Comparison of ENCODE assay signal across 9 mouse cellular contexts in genomic region chr9:44485105-44485515, GRCm38 (mm10). TPM values are rescaled to one million over a fixed set of nuclear protein-coding genes. Genes with fewer than 3 reads are reported as not detected.
DNase-seq lines count a peak whose midpoint lies in the region; ATAC-seq and TF ChIP-seq lines count a peak whose summit lies in the region.
"Had no signal": no experiment of that assay in that cellular context is flagged by ENCODE, and none has a peak within 500 bp of the region (broad histone marks: within the 10 kb centered on the region; RNA-seq: fewer than 3 reads in every experiment).

No protein-coding gene starts in this region.

- no peak for DNase-seq in heart, embryonic 10.5 days (ENCODE audit: low spot score)
- no peak for DNase-seq in heart, postnatal 25 days (ENCODE audit: low spot score)
- no peak for DNase-seq in hindbrain, postnatal 0 days (ENCODE audit: low spot score)
- no peak for DNase-seq in midbrain, embryonic 11.5 days (ENCODE audit: low spot score, missing footprints)
- DNase-seq in thymus, postnatal 4 days = no peak
- DNase-seq in thymus, adult 18-20 months = no peak
- no peak for DNase-seq in thymus, postnatal 14 days

- TF ChIP-seq CTCF in hindbrain, postnatal 0 days (IDR thresholded peaks at IDR 0.05; ENCODE audit: low read depth) = no peak

- peak overlapping the region; percentile 89 for H3K4me2 ChIP-seq in embryonic facial prominence, embryonic 13.5 days
- peak overlapping the region; percentile 88 for H3K4me2 ChIP-seq in hindbrain, postnatal 0 days (ENCODE audit: low read depth, low read length)
- H3K4me2 ChIP-seq in midbrain, embryonic 11.5 days = peak overlapping the region; percentile 80

- H3K4me1 ChIP-seq in heart, embryonic 10.5 days = peaks cover 85% of the 10 kb centered on the region
- peaks cover 74% of the 10 kb centered on the region for H3K4me1 ChIP-seq in embryonic facial prominence, embryonic 13.5 days
- peaks cover 58% of the 10 kb centered on the region for H3K4me1 ChIP-seq in hindbrain, postnatal 0 days (ENCODE audit: insufficient read depth, low read length)
- peaks cover 68% of the 10 kb centered on the region for H3K4me1 ChIP-seq in midbrain, embryonic 11.5 days (ENCODE audit: control insufficient read depth, insufficient read depth, low read length)

- peak overlapping the region; percentile 97 for H3K4me3 ChIP-seq in heart, embryonic 10.5 days
- H3K4me3 ChIP-seq in embryonic facial prominence, embryonic 13.5 days = peak overlapping the region; percentile 98
- H3K4me3 ChIP-seq in hindbrain, postnatal 0 days (ENCODE audit: low read length) = peak overlapping the region; percentile 87
- H3K4me3 ChIP-seq in midbrain, embryonic 11.5 days (ENCODE audit: low read depth, low read length) = peak overlapping the region; percentile 2; the same call in 1 of the 2 replicates

- H3K36me3 ChIP-seq in heart, embryonic 10.5 days = no peaks in the 10 kb centered on the region
- 0 out of 2 replicates have a peak, but pooled peaks cover 4% of the 10 kb centered on the region for H3K36me3 ChIP-seq in embryonic facial prominence, embryonic 13.5 days
- no peaks in the 10 kb centered on the region for H3K36me3 ChIP-seq in hindbrain, postnatal 0 days (ENCODE audit: insufficient read depth, low read length)
- H3K36me3 ChIP-seq in midbrain, embryonic 11.5 days (ENCODE audit: control insufficient read depth, insufficient read depth, low read length) = no peaks in the 10 kb centered on the region

- intact Hi-C loops in heart, postnatal 25 days (cut with DNase I) = no loop called here

- no peak for ATAC-seq in embryonic facial prominence, embryonic 13.5 days (ENCODE audit: insufficient number of reproducible peaks, insufficient read depth, low FRiP score, low TSS enrichment, low read depth)
- no peak for ATAC-seq in hindbrain, postnatal 0 days
- ATAC-seq in midbrain, embryonic 11.5 days (ENCODE audit: low FRiP score) = no peak

- H3K27ac ChIP-seq in heart, embryonic 10.5 days = peak overlapping the region; percentile 96
- H3K27ac ChIP-seq in embryonic facial prominence, embryonic 13.5 days = peak overlapping the region; percentile 98; the same call in 1 of the 2 replicates
- H3K27ac ChIP-seq in hindbrain, postnatal 0 days = no peak overlapping the region
- H3K27ac ChIP-seq in midbrain, embryonic 11.5 days (ENCODE audit: low read depth, low read length) = no peak overlapping the region

- H3K9ac ChIP-seq in embryonic facial prominence, embryonic 13.5 days = peak overlapping the region; percentile 99
- H3K9ac ChIP-seq in hindbrain, postnatal 0 days (replicated peaks; ENCODE audit: low read length) = peak overlapping the region; percentile 98
- H3K9ac ChIP-seq in midbrain, embryonic 11.5 days (ENCODE audit: low read length) = peak overlapping the region; percentile 9

- WGBS in heart, embryonic 10.5 days = 34% methylated on average over 6 of the region's 6 CpGs
- 23% methylated on average over 6 of the region's 6 CpGs for WGBS in embryonic facial prominence, embryonic 13.5 days
- WGBS in hindbrain, postnatal 0 days = 32% methylated on average over 6 of the region's 6 CpGs
- WGBS in midbrain, embryonic 11.5 days = 27% methylated on average over 6 of the region's 6 CpGs

- no peaks in the 10 kb centered on the region for H3K9me3 ChIP-seq in heart, embryonic 10.5 days
- no peaks in the 10 kb centered on the region for H3K9me3 ChIP-seq in embryonic facial prominence, embryonic 13.5 days
- no peaks in the 10 kb centered on the region for H3K9me3 ChIP-seq in hindbrain, postnatal 0 days (ENCODE audit: low read length)
- H3K9me3 ChIP-seq in midbrain, embryonic 11.5 days (ENCODE audit: control insufficient read depth, low read length) = no peaks in the 10 kb centered on the region

- H3K27me3 ChIP-seq in heart, embryonic 10.5 days (ENCODE audit: insufficient read depth, poor library complexity, severe bottlenecking) = no peaks in the 10 kb centered on the region
- no peaks in the 10 kb centered on the region for H3K27me3 ChIP-seq in embryonic facial prominence, embryonic 13.5 days
- no peaks in the 10 kb centered on the region for H3K27me3 ChIP-seq in hindbrain, postnatal 0 days (ENCODE audit: insufficient read depth, low read length)
- H3K27me3 ChIP-seq in midbrain, embryonic 11.5 days (ENCODE audit: control insufficient read depth, insufficient read depth, low read length) = no peaks in the 10 kb centered on the region

RNA-seq across cellular contexts. Expression of gene Bcl9l, which starts 2.5 kb away (rescaled TPM):
- 7.6 and 9.6 TPM in 2 replicates for polyA plus RNA-seq in heart, embryonic 10.5 days (2016; fragmentation: Nextera tagmentation; extraction: Ambion mirVana)
- 10 to 100 TPM; 44.9 to 57.6 TPM for total RNA-seq in heart, postnatal 25 days (2021)
- polyA plus RNA-seq in embryonic facial prominence, embryonic 13.5 days (2015; fragmentation: Nextera tagmentation; extraction: Ambion mirVana) = 18.2 and 19.3 TPM in 2 replicates
- 32.7 and 44.5 TPM in 2 replicates for total RNA-seq in hindbrain, postnatal 0 days (2014; rRNA removed)
- polyA plus RNA-seq in hindbrain, postnatal 0 days (2015; fragmentation: Nextera tagmentation; extraction: Ambion mirVana) = 7.8 and 8.4 TPM in 2 replicates
- polyA plus RNA-seq in midbrain, embryonic 11.5 days (2014; fragmentation: Nextera tagmentation; extraction: Ambion mirVana) = 5.6 and 6.4 TPM in 2 replicates

RNA-seq across cellular contexts. Expression of gene Upk2, which starts 30.3 kb away (rescaled TPM):
- polyA plus RNA-seq in heart, embryonic 10.5 days (2016; fragmentation: Nextera tagmentation; extraction: Ambion mirVana) = 0.26 TPM in 1 of 2 replicates, not detected in the other
- not detected for total RNA-seq in heart, postnatal 25 days (2021)
- polyA plus RNA-seq in embryonic facial prominence, embryonic 13.5 days (2015; fragmentation: Nextera tagmentation; extraction: Ambion mirVana) = 2.8 and 2.9 TPM in 2 replicates
- not detected in 2 replicates for total RNA-seq in hindbrain, postnatal 0 days (2014; rRNA removed)
- polyA plus RNA-seq in hindbrain, postnatal 0 days (2015; fragmentation: Nextera tagmentation; extraction: Ambion mirVana) = not detected in 2 replicates
- not detected in 2 replicates for polyA plus RNA-seq in midbrain, embryonic 11.5 days (2014; fragmentation: Nextera tagmentation; extraction: Ambion mirVana)
- total RNA-seq: common myeloid progenitor, adult 5-6 weeks had no signal

RNA-seq across cellular contexts. Expression of gene Foxr1, which starts 44.2 kb away (rescaled TPM):
- polyA plus RNA-seq in heart, embryonic 10.5 days (2016; fragmentation: Nextera tagmentation; extraction: Ambion mirVana) = not detected in 2 replicates
- total RNA-seq in heart, postnatal 25 days (2021) = not detected
- polyA plus RNA-seq in embryonic facial prominence, embryonic 13.5 days (2015; fragmentation: Nextera tagmentation; extraction: Ambion mirVana) = not detected in 2 replicates
- total RNA-seq in hindbrain, postnatal 0 days (2014; rRNA removed) = not detected in 2 replicates
- not detected in 2 replicates for polyA plus RNA-seq in hindbrain, postnatal 0 days (2015; fragmentation: Nextera tagmentation; extraction: Ambion mirVana)
- not detected in 2 replicates for polyA plus RNA-seq in midbrain, embryonic 11.5 days (2014; fragmentation: Nextera tagmentation; extraction: Ambion mirVana)
- total RNA-seq: common myeloid progenitor, adult 5-6 weeks had no signal

Comparison
In these comparisons a context has a peak if more than half of its experiments do, and no peak if none do; other contexts are left out.
1. H3K27ac ChIP-seq: peak in heart, embryonic 10.5 days (single experiment) and embryonic facial prominence, embryonic 13.5 days (single experiment); none in hindbrain, postnatal 0 days (single experiment) and midbrain, embryonic 11.5 days (single experiment).
2. H3K4me3 ChIP-seq: peak in every context shown above with its lines; median percentile 98 in embryonic facial prominence, embryonic 13.5 days; 97 in heart, embryonic 10.5 days; 87 in hindbrain, postnatal 0 days; 2 in midbrain, embryonic 11.5 days.
3. H3K9ac ChIP-seq: peak in every context shown above with its lines; median percentile 99 in embryonic facial prominence, embryonic 13.5 days; 98 in hindbrain, postnatal 0 days; 9 in midbrain, embryonic 11.5 days.
4. Peak in every context shown above with its lines, with median percentiles within 50 percentile points of each other: H3K4me2 ChIP-seq.